Mouse (Mus musculus) WW6 (cell line): ENCODE measurements around the gene Def8.
"Not testable (repeated sequence)": the region's sequence is repeated elsewhere in the genome, so short reads cannot be mapped to it uniquely, and the experiment has no call there.

Experiments used
- DNase-seq: peaks from one replicate; pipeline ENCODE4 v3.0.0-alpha.2; 2013; ENCODE audit warnings: low read depth, low spot score

Gene Def8

GRCm38 (mm10) chr8:123412560-123413170, 10.7 kb upstream of the Def8 start:
- peak; percentile 82 for DNase-seq

- no peak for DNase-seq
Observed at GRCm38 (mm10) chr8:123414255-123414654, 9.1 kb upstream of the Def8 start.

GRCm38 (mm10) chr8:123414997-123415696, 8.2 kb upstream of the Def8 start:
- not testable (repeated sequence) for DNase-seq

GRCm38 (mm10) chr8:123415967-123416943, 7.1 kb upstream of the Def8 start:
- DNase-seq, result no peak

- no peak for DNase-seq
Observed at GRCm38 (mm10) chr8:123416944-123417555, 6.3 kb upstream of the Def8 start.

- no peak for DNase-seq
Observed at GRCm38 (mm10) chr8:123419711-123420110, 3.6 kb upstream of the Def8 start.

- DNase-seq, result no peak
Observed at GRCm38 (mm10) chr8:123420525-123421281, 2.6 kb upstream of the Def8 start.

- no peak for DNase-seq
Observed at GRCm38 (mm10) chr8:123421325-123421724, 2.0 kb upstream of the Def8 start.

GRCm38 (mm10) chr8:123422056-123422780, 1.1 kb upstream of the Def8 start:
- DNase-seq, result peak; percentile 65

GRCm38 (mm10) chr8:123422781-123423159, 557 bp upstream of the Def8 start:
- DNase-seq, result no peak

- DNase-seq, result no peak
Observed at GRCm38 (mm10) chr8:123426511-123427509, 3.5 kb downstream of the Def8 start.

- no peak for DNase-seq
Observed at GRCm38 (mm10) chr8:123427639-123428275, 4.4 kb downstream of the Def8 start.

GRCm38 (mm10) chr8:123428343-123428893, 5.1 kb downstream of the Def8 start:
- DNase-seq, result no peak

- DNase-seq, result no peak
Observed at GRCm38 (mm10) chr8:123428939-123429721, 5.8 kb downstream of the Def8 start.

- not testable (repeated sequence) for DNase-seq
Observed at GRCm38 (mm10) chr8:123429722-123430013, 6.3 kb downstream of the Def8 start.

GRCm38 (mm10) chr8:123430936-123431335, 7.6 kb downstream of the Def8 start:
- DNase-seq, result not testable (repeated sequence)

- no peak for DNase-seq
Observed at GRCm38 (mm10) chr8:123431616-123432365, 8.5 kb downstream of the Def8 start.
